ENCODE assay signal across 14 mouse cellular contexts in the genomic region with DNA sequence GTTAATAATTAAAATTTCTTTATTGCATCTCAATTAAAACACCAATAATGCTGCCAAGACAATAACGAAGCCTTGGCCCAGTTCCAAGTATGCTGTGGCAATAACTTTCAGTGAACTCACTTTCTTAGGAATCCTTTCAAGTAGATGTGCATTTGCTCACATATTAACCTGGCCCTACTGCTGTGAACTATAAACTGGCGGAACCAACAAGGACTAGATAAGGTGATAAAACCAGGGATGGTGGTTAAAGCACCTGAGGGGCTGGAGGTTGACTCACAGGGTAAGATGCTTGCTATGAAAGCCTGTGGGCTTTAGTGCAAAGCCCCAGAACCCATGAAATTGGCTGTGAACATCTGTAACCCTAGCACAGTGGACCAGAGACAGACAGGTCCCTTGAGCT. TPM values are rescaled to one million over a fixed set of nuclear protein-coding genes. Genes with fewer than 3 reads are reported as not detected.
"Had no signal": no experiment of that assay in that cellular context is flagged by ENCODE, and none has a peak within 500 bp of the region (broad histone marks: within the 10 kb centered on the region; RNA-seq: fewer than 3 reads in every experiment).

No protein-coding gene starts in this region.

- ATAC-seq: hindbrain, embryonic 16.5 days had no signal

- H3K4me3 ChIP-seq: layer of hippocampus, adult 2 months; limb, embryonic 12.5 days; limb, embryonic 15.5 days; liver, embryonic 13.5 days had no signal

- H3K27ac ChIP-seq: layer of hippocampus, adult 2 months; limb, embryonic 12.5 days; limb, embryonic 15.5 days; liver, embryonic 13.5 days had no signal

- H3K36me3 ChIP-seq: limb, embryonic 12.5 days; limb, embryonic 15.5 days; liver, embryonic 13.5 days had no signal

- H3K4me2 ChIP-seq: limb, embryonic 12.5 days; limb, embryonic 15.5 days; liver, embryonic 13.5 days; midbrain, embryonic 11.5 days had no signal

- DNase-seq: layer of hippocampus, adult 9-11 months; left cerebral cortex, postnatal 4 days; liver, embryonic 13.5 days; lung, adult 2 months; lung, postnatal 14 days; lung, postnatal 4 days; midbrain, embryonic 14.5 days; thymus, postnatal 36 days had no signal

- H3K27me3 ChIP-seq: limb, embryonic 12.5 days; limb, embryonic 15.5 days; liver, embryonic 13.5 days had no signal

- H3K9ac ChIP-seq: limb, embryonic 12.5 days; limb, embryonic 15.5 days; liver, embryonic 13.5 days had no signal

- H3K4me1 ChIP-seq: limb, embryonic 12.5 days; limb, embryonic 15.5 days; liver, embryonic 13.5 days had no signal

- H3K9me3 ChIP-seq: limb, embryonic 12.5 days; limb, embryonic 15.5 days; liver, embryonic 13.5 days had no signal

RNA-seq across cellular contexts. Expression of gene Mmrn1, which starts 54.3 kb away (rescaled TPM):
- total RNA-seq: layer of hippocampus, adult 2 months; left cerebral cortex, adult 18-20 months had no signal
